Mouse (Mus musculus) left cerebral cortex, adult 9 months (tissue): ENCODE data around the gene Mapre1.

Experiments used
- DNase-seq, 2 experiments: peaks; one replicate each; pipeline ENCODE4 v3.0.0; 2022; ENCODE audit warnings: low spot score in 2 of 2

The Mapre1 gene

GRCm38 (mm10) chr2:153778638-153779362 lies 37.7 kb downstream of the Mapre1 start:
- DNase-seq = peak; percentile 3 to 39

- no peak for DNase-seq
Measured at GRCm38 (mm10) chr2:153779394-153779981, 38.4 kb downstream of the Mapre1 start, which contains the start of gene Efcab8. TSS of gene Efcab8 (plus strand) at chr2:153779931.

GRCm38 (mm10) chr2:153781181-153781580 lies 40.1 kb downstream of the Mapre1 start:
- no peak for DNase-seq

GRCm38 (mm10) chr2:153784668-153785067 lies 43.6 kb downstream of the Mapre1 start:
- peak in 1 of 2 experiments; percentile 10 for DNase-seq

- no peak for DNase-seq
Measured at GRCm38 (mm10) chr2:153793366-153793765, 52.3 kb downstream of the Mapre1 start.

- DNase-seq = no peak
Measured at GRCm38 (mm10) chr2:153795090-153795489, 54.0 kb downstream of the Mapre1 start.

GRCm38 (mm10) chr2:153807464-153807863 lies 66.4 kb downstream of the Mapre1 start:
- peak in 1 of 2 experiments; percentile 69 for DNase-seq

- DNase-seq = no peak
Measured at GRCm38 (mm10) chr2:153808146-153808545, 67.1 kb downstream of the Mapre1 start.

GRCm38 (mm10) chr2:153808841-153809240 lies 67.8 kb downstream of the Mapre1 start:
- no peak for DNase-seq

- DNase-seq = no peak
Measured at GRCm38 (mm10) chr2:153809921-153810320, 68.8 kb downstream of the Mapre1 start.

GRCm38 (mm10) chr2:153822005-153822543 lies 81.0 kb downstream of the Mapre1 start:
- DNase-seq = no peak
